Mouse (Mus musculus) embryonic facial prominence, embryonic 15.5 days (tissue): ENCODE measurements around the gene Pak3. TPM values are rescaled to one million over a fixed set of nuclear protein-coding genes. Genes with fewer than 3 reads are reported as not detected.
A peak's percentile ranks its signal among the peaks of the same experiment; 100 is the strongest.

Source experiments
- ATAC-seq: fragments of 200-750 bp; cut with Nextera tagmentation; 2 replicates; pipeline ENCODE4 v1.8.0; 2017; ENCODE audit warnings: low read depth, moderate TSS enrichment; ENCODE audit not compliant: insufficient number of reproducible peaks, low FRiP score, low TSS enrichment
- H3K27ac ChIP-seq: fragments of 300-500 bp; sonication (generic); replicated peaks from 2 replicates; pipeline ENCODE4 v1.5.1; 2015; ENCODE audit warnings: mild to moderate bottlenecking, inconsistent platforms
- H3K27me3 ChIP-seq: fragments of 300-500 bp; sonication (generic); 2 replicates; pipeline ENCODE4 v1.6.1; 2015; ENCODE audit warnings: inconsistent platforms
- H3K36me3 ChIP-seq: fragments of 300-500 bp; sonication (generic); 2 replicates; pipeline ENCODE4 v1.6.1; 2015; ENCODE audit warnings: mild to moderate bottlenecking, inconsistent platforms
- H3K4me1 ChIP-seq: fragments of 300-500 bp; sonication (generic); 2 replicates; pipeline ENCODE4 v1.6.1; 2015; ENCODE audit warnings: inconsistent platforms
- H3K4me2 ChIP-seq: fragments of 300-500 bp; sonication (generic); replicated peaks from 2 replicates; pipeline ENCODE4 v1.6.1; 2015; ENCODE audit warnings: mild to moderate bottlenecking, inconsistent platforms
- H3K4me3 ChIP-seq: fragments of 300-500 bp; sonication (generic); replicated peaks from 2 replicates; pipeline ENCODE4 v1.5.1; 2015; ENCODE audit warnings: mild to moderate bottlenecking, inconsistent platforms
- H3K9ac ChIP-seq: fragments of 300-500 bp; sonication (generic); 2 replicates; pipeline ENCODE4 v1.6.1; 2015; ENCODE audit warnings: inconsistent platforms
- H3K9me3 ChIP-seq: fragments of 300-500 bp; sonication (generic); replicated peaks from 2 replicates; pipeline ENCODE4 v1.6.1; 2016; ENCODE audit warnings: inconsistent platforms
- WGBS: fragments of 180-500 bp; shearing (Covaris S2); methylation state at CpG from one replicate; pipeline ENCODE4 v1.1.7; 2015; 5-methylcytosine and 5-hydroxymethylcytosine counted together
- microRNA-seq: library from miRNA; unstranded; fragments of <30 nt; microRNA quantifications from one replicate; pipeline ENCODE4, GENCODE M21; 2016; ENCODE audit warnings: borderline number of aligned reads
- polyA plus RNA-seq: library from polyadenylated mRNA; unstranded; fragments of >200 nt; fragmentation: Nextera tagmentation; extraction: Ambion mirVana; gene quantifications from 2 replicates; pipeline ENCODE4 v1.2.1, GENCODE M21; 2015

The Pak3 gene
- polyA plus RNA-seq, 1 experiment from 2014 or later: 18.5 TPM

GRCm38 (mm10) chrX:143827212-143827611, 308.8 kb downstream of the Pak3 start, which contains the start of gene Capn6:
Gene Capn6 (minus strand): TSS chrX:143827414.
- Histone ChIP-seq H3K4me3 (peak within 1 kb of the TSS; percentile 43), H3K27me3 (no peaks in the 10 kb centered on the region), H3K4me2 (peak within 1 kb of the TSS; percentile 40), H3K36me3 (no peaks in the 10 kb centered on the region), H3K9ac (0 out of 2 replicates have a peak within 1 kb of the TSS, but pooled peaks have one; percentile 12), H3K9me3 (no peaks in the 10 kb centered on the region), H3K4me1 (no peaks in the 10 kb centered on the region), H3K27ac (peak within 1 kb of the TSS; percentile 65)
- ATAC-seq: peak; percentile 87
- 28% methylated on average over 4 of the region's 4 CpGs for WGBS

- H3K4me3 ChIP-seq: no peak overlapping the region
- H3K4me2 ChIP-seq: no peak overlapping the region
- no peaks in the 10 kb centered on the region for H3K36me3 ChIP-seq
- WGBS: 70% methylated on average over 3 of the region's 3 CpGs
- no peaks in the 10 kb centered on the region; the same call in 1 of the 2 replicates for H3K27me3 ChIP-seq
- no peak overlapping the region for H3K9ac ChIP-seq
- H3K27ac ChIP-seq: no peak overlapping the region
- ATAC-seq: no peak
- no peaks in the 10 kb centered on the region for H3K9me3 ChIP-seq
- no peaks in the 10 kb centered on the region for H3K4me1 ChIP-seq
Observed at GRCm38 (mm10) chrX:143846637-143847036, 328.2 kb downstream of the Pak3 start.

Small RNA genes within 50 kb of the gene (microRNA-seq; reads per million reads assigned to microRNA genes)
- gene Gm47298: not detected

Other genes starting within 250 kb of the Pak3 start
- gene Chrdl1, start 124.3 kb upstream of the Pak3 start, polyA plus RNA-seq: 12.6 and 15.8 TPM in 2 replicates